Mouse (Mus musculus): Measurements from ENCODE around the gene AC140267.1. TPM values are rescaled to one million over a fixed set of nuclear protein-coding genes. Genes with fewer than 3 reads are reported as not detected.

Gene AC140267.1
- polyA plus RNA-seq (2014; fragmentation: Nextera tagmentation; extraction: Ambion mirVana) = not detected in 2 replicates

- WGBS = 96% methylated on average over 9 of the region's 9 CpGs
- peak within 1 kb of the TSS; percentile 73 for H3K4me2 ChIP-seq (ENCODE audit: low read depth, low read length)
- H3K27ac ChIP-seq (replicated peaks; ENCODE audit: low read depth, low read length) = no peak within 1 kb of the TSS
- H3K9me3 ChIP-seq (replicated peaks; ENCODE audit: control insufficient read depth, low read length) = no peaks in the 10 kb centered on the region
- H3K4me1 ChIP-seq (ENCODE audit: control insufficient read depth, insufficient read depth, low read length) = no peaks in the 10 kb centered on the region
- ATAC-seq (replicated peaks; ENCODE audit: insufficient number of reproducible peaks, low FRiP score, low TSS enrichment, low read depth) = no peak
- no peaks in the 10 kb centered on the region; the same call in 1 of the 2 replicates for H3K36me3 ChIP-seq (replicated peaks; ENCODE audit: control insufficient read depth, insufficient read depth, low read depth, low read length)
- no peak for DNase-seq (ENCODE audit: low spot score)
- peak within 1 kb of the TSS; percentile 60 for H3K4me3 ChIP-seq (ENCODE audit: low read depth, low read length)
- peak within 1 kb of the TSS; percentile 85 for H3K9ac ChIP-seq (replicated peaks; ENCODE audit: low read length)
- H3K27me3 ChIP-seq (ENCODE audit: control insufficient read depth, insufficient read depth, low read length) = no peaks in the 10 kb centered on the region
Measured at GRCm38 (mm10) chr15:80235535-80235934, at the start of gene AC140267.1. AC140267.1 (plus strand) TSS chr15:80235835.

DNA sequence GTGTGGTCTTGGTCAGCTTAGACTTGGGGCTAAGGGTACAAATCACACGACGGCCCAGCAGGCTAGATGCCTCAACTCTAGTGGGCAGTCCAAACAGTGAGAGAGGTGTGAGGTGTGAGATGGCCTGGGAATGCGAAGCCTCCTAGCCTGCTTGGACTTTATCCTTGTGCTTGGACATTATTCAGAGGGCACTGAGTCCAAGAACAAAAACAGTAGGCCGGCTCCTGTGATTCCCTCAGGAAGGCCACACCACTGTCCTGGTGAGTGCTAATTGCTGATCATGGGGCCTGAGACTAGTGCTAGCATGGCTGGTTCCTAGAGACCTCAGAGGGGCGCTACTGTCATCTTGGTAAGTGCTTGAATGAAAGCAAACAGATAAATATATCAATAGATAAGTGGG is 46.7 kb upstream of the AC140267.1 start:
- no peak for DNase-seq (ENCODE audit: low spot score)
- H3K4me1 ChIP-seq (ENCODE audit: control insufficient read depth, insufficient read depth, low read length) = no peaks in the 10 kb centered on the region; the same call in 1 of the 2 replicates
- H3K27me3 ChIP-seq (ENCODE audit: control insufficient read depth, insufficient read depth, low read length) = no peaks in the 10 kb centered on the region
- 82% methylated on average over 5 of the region's 5 CpGs for WGBS
- H3K27ac ChIP-seq (replicated peaks; ENCODE audit: low read depth, low read length) = no peak overlapping the region
- H3K4me3 ChIP-seq (ENCODE audit: low read depth, low read length) = no peak overlapping the region
- H3K9ac ChIP-seq (replicated peaks; ENCODE audit: low read length) = no peak overlapping the region
- no peaks in the 10 kb centered on the region for H3K36me3 ChIP-seq (replicated peaks; ENCODE audit: control insufficient read depth, insufficient read depth, low read depth, low read length)
- no peak overlapping the region for H3K4me2 ChIP-seq (ENCODE audit: low read depth, low read length)
- no peaks in the 10 kb centered on the region for H3K9me3 ChIP-seq (replicated peaks; ENCODE audit: control insufficient read depth, low read length)
- ATAC-seq (replicated peaks; ENCODE audit: insufficient number of reproducible peaks, low FRiP score, low TSS enrichment, low read depth) = no peak

GRCm38 (mm10) chr15:80190075-80190474 is 45.6 kb upstream of the AC140267.1 start:
- no peak for ATAC-seq (replicated peaks; ENCODE audit: insufficient number of reproducible peaks, low FRiP score, low TSS enrichment, low read depth)
- no peaks in the 10 kb centered on the region for H3K27me3 ChIP-seq (ENCODE audit: control insufficient read depth, insufficient read depth, low read length)
- H3K4me3 ChIP-seq (ENCODE audit: low read depth, low read length) = no peak overlapping the region
- H3K9me3 ChIP-seq (replicated peaks; ENCODE audit: control insufficient read depth, low read length) = no peaks in the 10 kb centered on the region
- 62% methylated on average over 4 of the region's 4 CpGs for WGBS
- no peak for DNase-seq (ENCODE audit: low spot score)
- no peak overlapping the region for H3K9ac ChIP-seq (replicated peaks; ENCODE audit: low read length)
- H3K4me2 ChIP-seq (ENCODE audit: low read depth, low read length) = no peak overlapping the region
- no peaks in the 10 kb centered on the region for H3K36me3 ChIP-seq (replicated peaks; ENCODE audit: control insufficient read depth, insufficient read depth, low read depth, low read length)
- H3K27ac ChIP-seq (replicated peaks; ENCODE audit: low read depth, low read length) = no peak overlapping the region
- no peaks in the 10 kb centered on the region; the same call in 1 of the 2 replicates for H3K4me1 ChIP-seq (ENCODE audit: control insufficient read depth, insufficient read depth, low read length)

DNA sequence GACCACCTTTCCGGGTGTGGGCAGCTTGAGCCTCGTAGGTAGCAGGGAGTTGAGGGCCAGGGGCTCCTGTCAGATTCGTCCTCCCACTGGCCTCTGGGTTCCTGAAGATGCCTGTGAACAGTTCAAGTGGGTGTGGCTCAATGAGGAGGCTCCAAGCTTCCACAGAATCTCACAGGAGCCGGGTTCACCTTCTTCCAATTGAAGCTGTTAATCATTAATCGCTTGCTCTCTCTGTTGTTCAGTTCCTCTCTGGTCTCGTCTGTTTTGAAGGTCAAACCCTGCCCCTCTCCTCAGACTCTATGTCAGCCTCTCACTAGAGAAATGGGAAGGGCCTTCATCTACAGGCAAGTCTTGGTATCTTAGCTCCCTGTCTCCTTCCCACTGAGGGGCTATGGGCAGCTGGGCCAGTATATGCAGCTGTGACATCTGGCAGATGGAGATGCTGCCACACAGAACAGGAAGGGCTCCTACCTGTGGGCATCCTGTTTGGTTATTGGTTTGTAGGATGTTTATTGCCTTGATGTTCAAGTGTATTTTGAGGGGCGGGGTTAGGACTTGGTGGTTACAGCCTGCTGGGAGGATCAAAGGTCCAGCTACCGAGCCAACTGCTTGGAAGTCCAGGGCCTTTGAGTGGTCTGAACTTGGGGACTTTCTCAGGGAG is 43.9 kb upstream of the AC140267.1 start:
- Histone ChIP-seq H3K4me3 (ENCODE audit: low read depth, low read length) (no peak overlapping the region), H3K4me1 (ENCODE audit: control insufficient read depth, insufficient read depth, low read length) (no peaks in the 10 kb centered on the region; the same call in 1 of the 2 replicates), H3K27me3 (ENCODE audit: control insufficient read depth, insufficient read depth, low read length) (no peaks in the 10 kb centered on the region), H3K9ac (replicated peaks; ENCODE audit: low read length) (no peak overlapping the region), H3K27ac (replicated peaks; ENCODE audit: low read depth, low read length) (no peak overlapping the region), H3K4me2 (ENCODE audit: low read depth, low read length) (no peak overlapping the region), H3K9me3 (replicated peaks; ENCODE audit: control insufficient read depth, low read length) (no peaks in the 10 kb centered on the region), H3K36me3 (replicated peaks; ENCODE audit: control insufficient read depth, insufficient read depth, low read depth, low read length) (no peaks in the 10 kb centered on the region)
- WGBS = 80% methylated on average over 8 of the region's 8 CpGs
- no peak for ATAC-seq (replicated peaks; ENCODE audit: insufficient number of reproducible peaks, low FRiP score, low TSS enrichment, low read depth)
- DNase-seq (ENCODE audit: low spot score) = no peak

DNA sequence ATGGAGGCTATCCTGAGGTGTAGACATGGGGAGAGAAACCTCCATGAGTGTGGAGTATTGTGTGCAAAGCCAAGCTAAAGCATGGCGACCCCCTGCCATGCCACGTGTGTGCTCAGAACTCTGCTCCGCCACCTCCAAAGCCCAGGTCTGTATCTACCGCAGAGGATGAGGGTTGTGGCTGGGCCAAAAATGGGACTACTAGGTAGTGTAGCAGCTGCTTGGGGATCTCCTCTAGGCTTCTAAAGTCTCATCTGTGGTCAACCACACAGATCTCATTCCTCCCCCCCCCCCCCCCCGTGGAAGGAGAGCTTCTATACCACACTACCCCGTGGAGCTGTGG is 43.4 kb upstream of the AC140267.1 start:
- no peaks in the 10 kb centered on the region for H3K27me3 ChIP-seq (ENCODE audit: control insufficient read depth, insufficient read depth, low read length)
- no peaks in the 10 kb centered on the region for H3K36me3 ChIP-seq (replicated peaks; ENCODE audit: control insufficient read depth, insufficient read depth, low read depth, low read length)
- H3K4me2 ChIP-seq (ENCODE audit: low read depth, low read length) = no peak overlapping the region
- H3K4me3 ChIP-seq (ENCODE audit: low read depth, low read length) = no peak overlapping the region
- ATAC-seq (replicated peaks; ENCODE audit: insufficient number of reproducible peaks, low FRiP score, low TSS enrichment, low read depth) = no peak
- H3K27ac ChIP-seq (replicated peaks; ENCODE audit: low read depth, low read length) = no peak overlapping the region
- H3K4me1 ChIP-seq (ENCODE audit: control insufficient read depth, insufficient read depth, low read length) = no peaks in the 10 kb centered on the region; the same call in 1 of the 2 replicates
- WGBS = 92% methylated on average over 5 of the region's 6 CpGs
- DNase-seq (ENCODE audit: low spot score) = no peak
- H3K9me3 ChIP-seq (replicated peaks; ENCODE audit: control insufficient read depth, low read length) = no peaks in the 10 kb centered on the region
- no peak overlapping the region for H3K9ac ChIP-seq (replicated peaks; ENCODE audit: low read length)

DNA sequence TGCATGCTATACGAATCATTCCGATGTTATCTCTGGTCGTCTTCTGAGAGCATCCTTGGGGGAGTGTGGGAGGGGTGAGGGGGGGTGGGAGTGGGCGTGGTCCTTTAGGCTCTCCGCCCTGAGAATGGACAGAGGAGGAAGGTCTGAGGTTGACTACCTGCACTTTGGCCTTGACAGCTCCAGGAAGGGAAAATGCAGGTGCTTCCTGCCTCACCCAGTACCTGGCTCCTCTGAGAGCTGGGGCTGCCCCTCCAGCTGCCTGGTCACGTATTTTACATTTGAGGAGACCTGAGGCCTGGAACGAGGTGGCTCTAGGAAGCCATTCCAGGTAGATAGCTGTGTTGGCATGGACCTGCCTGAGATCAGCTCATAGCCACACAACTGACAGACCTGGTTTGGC is 42.8 kb upstream of the AC140267.1 start:
- ATAC-seq (replicated peaks; ENCODE audit: insufficient number of reproducible peaks, low FRiP score, low TSS enrichment, low read depth) (no peak), DNase-seq (ENCODE audit: low spot score) (no peak)
- Histone ChIP-seq H3K4me1 (ENCODE audit: control insufficient read depth, insufficient read depth, low read length) (no peaks in the 10 kb centered on the region; the same call in 1 of the 2 replicates), H3K36me3 (replicated peaks; ENCODE audit: control insufficient read depth, insufficient read depth, low read depth, low read length) (no peaks in the 10 kb centered on the region), H3K27ac (replicated peaks; ENCODE audit: low read depth, low read length) (no peak overlapping the region), H3K9me3 (replicated peaks; ENCODE audit: control insufficient read depth, low read length) (no peaks in the 10 kb centered on the region), H3K4me3 (ENCODE audit: low read depth, low read length) (no peak overlapping the region), H3K4me2 (ENCODE audit: low read depth, low read length) (no peak overlapping the region), H3K27me3 (ENCODE audit: control insufficient read depth, insufficient read depth, low read length) (no peaks in the 10 kb centered on the region), H3K9ac (replicated peaks; ENCODE audit: low read length) (no peak overlapping the region)
- 85% methylated on average over 7 of the region's 7 CpGs for WGBS

GRCm38 (mm10) chr15:80199556-80199955 is 36.1 kb upstream of the AC140267.1 start:
- Histone ChIP-seq H3K27me3 (ENCODE audit: control insufficient read depth, insufficient read depth, low read length) (no peaks in the 10 kb centered on the region), H3K4me1 (ENCODE audit: control insufficient read depth, insufficient read depth, low read length) (no peaks in the 10 kb centered on the region), H3K9ac (replicated peaks; ENCODE audit: low read length) (no peak overlapping the region), H3K27ac (replicated peaks; ENCODE audit: low read depth, low read length) (no peak overlapping the region), H3K9me3 (replicated peaks; ENCODE audit: control insufficient read depth, low read length) (no peaks in the 10 kb centered on the region), H3K36me3 (replicated peaks; ENCODE audit: control insufficient read depth, insufficient read depth, low read depth, low read length) (no peaks in the 10 kb centered on the region), H3K4me2 (ENCODE audit: low read depth, low read length) (no peak overlapping the region), H3K4me3 (ENCODE audit: low read depth, low read length) (no peak overlapping the region)
- WGBS = 51% methylated on average over 2 of the region's 2 CpGs
- ATAC-seq (replicated peaks; ENCODE audit: insufficient number of reproducible peaks, low FRiP score, low TSS enrichment, low read depth) (no peak), DNase-seq (ENCODE audit: low spot score) (no peak)

DNA sequence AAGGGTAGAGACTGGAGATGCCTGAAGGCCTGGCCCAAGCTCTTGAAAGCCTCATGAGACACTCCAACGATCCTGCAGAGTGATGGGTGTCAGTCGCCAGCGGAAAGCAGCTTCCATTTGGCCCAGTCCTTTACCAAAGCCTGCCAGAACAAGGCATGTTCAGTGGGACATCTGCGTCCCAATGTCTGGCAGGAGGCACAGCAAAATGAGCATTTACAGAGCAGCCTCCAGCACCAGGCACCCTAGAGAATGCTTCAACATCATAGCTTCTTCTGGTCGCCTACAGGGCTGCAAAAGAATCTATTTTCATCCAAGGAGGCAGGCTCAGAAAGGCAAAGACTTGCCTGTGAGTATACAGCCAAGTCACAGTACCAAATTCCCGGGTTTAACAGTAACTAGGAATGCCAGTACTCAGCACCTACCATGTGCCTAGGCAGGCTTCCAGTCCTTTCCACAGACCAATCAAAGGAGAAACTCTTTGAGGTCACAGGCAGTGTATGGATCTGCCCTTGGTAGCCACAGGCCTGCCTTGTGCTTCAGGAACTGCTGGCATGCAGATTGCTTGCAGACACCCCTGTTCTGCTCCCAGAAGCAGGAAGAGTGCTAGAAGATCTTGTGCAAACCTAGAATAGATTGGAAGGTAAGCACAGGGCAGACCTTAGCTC is 33.4 kb upstream of the AC140267.1 start:
- DNase-seq (ENCODE audit: low spot score) (no peak), ATAC-seq (replicated peaks; ENCODE audit: insufficient number of reproducible peaks, low FRiP score, low TSS enrichment, low read depth) (no peak)
- Histone ChIP-seq H3K27ac (replicated peaks; ENCODE audit: low read depth, low read length) (no peak overlapping the region), H3K4me1 (ENCODE audit: control insufficient read depth, insufficient read depth, low read length) (no peaks in the 10 kb centered on the region), H3K9ac (replicated peaks; ENCODE audit: low read length) (no peak overlapping the region), H3K36me3 (replicated peaks; ENCODE audit: control insufficient read depth, insufficient read depth, low read depth, low read length) (no peaks in the 10 kb centered on the region), H3K27me3 (ENCODE audit: control insufficient read depth, insufficient read depth, low read length) (no peaks in the 10 kb centered on the region), H3K9me3 (replicated peaks; ENCODE audit: control insufficient read depth, low read length) (no peaks in the 10 kb centered on the region), H3K4me2 (ENCODE audit: low read depth, low read length) (no peak overlapping the region), H3K4me3 (ENCODE audit: low read depth, low read length) (no peak overlapping the region)
- WGBS = 86% methylated on average over 6 of the region's 6 CpGs
